Mouse (Mus musculus) forebrain, postnatal 0 days (tissue): ENCODE results near the gene Rasl2-9. TPM values are rescaled to one million over a fixed set of nuclear protein-coding genes. Genes with fewer than 3 reads are reported as not detected.
"Not testable (repeated sequence)": the region's sequence is repeated elsewhere in the genome, so short reads cannot be mapped to it uniquely, and the experiment has no call there.

Experiments
- ATAC-seq: fragments of 200-750 bp; cut with Nextera tagmentation; 2 replicates; pipeline ENCODE4 v1.8.0; 2017; ENCODE audit warnings: mild to moderate bottlenecking, moderate library complexity
- DNase-seq: peaks from one replicate; pipeline ENCODE4 v3.0.0-alpha.2; 2015
- H3K27ac ChIP-seq: fragments of 300-500 bp; sonication (generic); 2 replicates; pipeline ENCODE4 v1.5.1; 2014; ENCODE audit warnings: low read depth, mild to moderate bottlenecking, antibody characterized with exemption, low read length, moderate library complexity, mixed read lengths
- H3K27me3 ChIP-seq: fragments of 300-500 bp; sonication (generic); 2 replicates; pipeline ENCODE4 v1.6.1; 2014; ENCODE audit warnings: mild to moderate bottlenecking, low read length, mixed read lengths; ENCODE audit not compliant: insufficient read depth
- H3K36me3 ChIP-seq: fragments of 300-500 bp; sonication (generic); 2 replicates; pipeline ENCODE4 v1.6.1; 2014; ENCODE audit warnings: mild to moderate bottlenecking, moderate library complexity; ENCODE audit not compliant: insufficient read depth
- H3K4me1 ChIP-seq: fragments of 300-500 bp; sonication (generic); 2 replicates; pipeline ENCODE4 v1.6.1; 2014; ENCODE audit warnings: antibody characterized with exemption; ENCODE audit not compliant: insufficient read depth
- H3K4me2 ChIP-seq: fragments of 300-500 bp; sonication (generic); 2 replicates; pipeline ENCODE4 v1.6.1; 2014; ENCODE audit warnings: low read depth, mild to moderate bottlenecking, moderate library complexity
- H3K4me3 ChIP-seq: fragments of 300-500 bp; sonication (generic); 2 replicates; pipeline ENCODE4 v1.5.1; 2014; ENCODE audit warnings: low read depth, low read length, mixed read lengths
- H3K9ac ChIP-seq: fragments of 300-500 bp; sonication (generic); 2 replicates; pipeline ENCODE4 v1.6.1; 2014; ENCODE audit warnings: mild to moderate bottlenecking
- H3K9me3 ChIP-seq: fragments of 300-500 bp; sonication (generic); 2 replicates; pipeline ENCODE4 v1.6.1; 2016; ENCODE audit warnings: low read length
- CTCF ChIP-seq: sonication (generic); IDR thresholded peaks from 2 replicates; pipeline ENCODE4 v1.5.1; 2016; ENCODE audit warnings: antibody characterized with exemption, control low read depth, low read depth
- WGBS: fragments of 180-500 bp; shearing (Covaris S2); extraction: QIAGEN DNeasy Blood & Tissue Kit; methylation state at CpG from one replicate; pipeline ENCODE4 v1.1.7; 2014; 5-methylcytosine and 5-hydroxymethylcytosine counted together
- microRNA-seq, 2 experiments: library from miRNA; unstranded; fragments of <30 nt; microRNA quantifications; one replicate each; pipeline ENCODE4; 2016
- polyA plus RNA-seq: library from polyadenylated mRNA; unstranded; fragments of >200 nt; fragmentation: Nextera tagmentation; extraction: Ambion mirVana; gene quantifications from 2 replicates; pipeline ENCODE4 v1.2.1, GENCODE M21; 2015
- total RNA-seq: library from RNA; depleted of rRNA; stranded (reverse); fragments of >200 nt; gene quantifications from 2 replicates; pipeline ENCODE4 v1.2.3, GENCODE M21; 2014; rRNA removed

Rasl2-9 gene
- total and polyA plus RNA-seq, 2 experiments from 2014 or later: 0.24 to 0.65 TPM

DNA sequence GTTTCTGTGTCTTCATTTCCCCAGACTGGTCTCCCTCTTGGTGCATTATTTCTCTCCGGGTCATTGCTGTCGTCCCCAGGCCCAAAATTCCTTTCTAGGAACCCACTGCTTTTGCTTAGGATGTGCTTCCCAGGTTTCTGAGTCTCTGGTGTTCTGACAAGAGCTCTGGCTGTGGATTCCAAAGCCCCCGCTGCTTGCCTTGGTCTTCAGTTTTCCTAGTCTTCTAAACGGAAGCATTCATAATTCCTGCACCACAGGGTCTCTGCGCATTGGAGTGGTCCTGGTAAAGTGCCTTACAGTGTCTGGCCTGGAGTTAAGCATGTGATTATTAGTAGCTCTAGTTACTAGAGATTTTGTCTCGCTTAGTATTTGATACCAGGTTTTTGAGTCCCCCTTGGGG, 44.9 kb downstream of the Rasl2-9 start:
- H3K9me3 ChIP-seq: no peaks in the 10 kb centered on the region
- TF ChIP-seq CTCF: no peak
- ATAC-seq: no peak
- peak overlapping the region; percentile 84 for H3K27ac ChIP-seq
- peak overlapping the region; percentile 92 for H3K9ac ChIP-seq
- WGBS: 18% methylated on average over 6 of the region's 6 CpGs
- peak; percentile 14 for DNase-seq
- peak overlapping the region; percentile 84 for H3K4me3 ChIP-seq
- 0 out of 2 replicates have a peak, but pooled peaks cover 8% of the 10 kb centered on the region for H3K4me1 ChIP-seq
- no peaks in the 10 kb centered on the region for H3K27me3 ChIP-seq
- H3K4me2 ChIP-seq: peak overlapping the region; percentile 80
- peaks cover 29% of the 10 kb centered on the region for H3K36me3 ChIP-seq

DNA sequence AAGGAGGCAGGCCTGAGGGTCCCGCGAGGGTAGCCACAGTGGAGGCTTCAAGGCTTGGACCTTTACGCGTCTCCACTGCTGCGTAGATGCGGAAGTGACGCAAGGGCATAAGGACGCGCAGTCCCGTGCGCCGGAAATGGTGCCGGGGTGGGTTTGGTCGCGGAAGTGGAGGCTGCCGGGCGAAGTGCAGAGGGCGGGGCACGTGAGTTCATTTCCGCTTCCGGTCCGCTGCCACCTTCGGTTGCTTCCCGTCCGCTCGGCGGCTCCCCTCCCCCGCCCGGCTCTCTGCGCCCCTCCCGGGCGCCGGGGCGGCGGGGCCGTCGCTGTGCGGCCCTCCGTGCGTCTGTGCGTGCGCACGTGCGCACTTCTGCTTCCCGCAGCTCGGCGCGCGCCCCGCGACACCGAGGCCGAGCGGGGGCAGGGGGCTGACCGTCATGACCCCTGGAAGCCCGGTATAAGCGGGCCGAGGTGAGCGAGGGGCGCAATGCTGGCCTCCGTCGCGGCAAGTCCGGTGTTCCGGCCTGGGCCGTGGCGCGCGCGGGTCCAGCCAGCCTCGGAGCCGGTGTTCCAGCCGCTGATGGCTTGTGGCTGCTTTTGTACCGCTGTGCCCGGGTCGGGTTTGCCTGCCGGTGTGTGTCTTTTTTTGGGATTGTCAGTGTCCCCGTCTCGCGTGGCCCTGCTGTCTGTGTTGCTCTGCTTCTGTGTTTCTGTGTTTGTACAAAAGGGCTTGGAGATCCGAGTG, 45.6 kb downstream of the Rasl2-9 start, which contains the start of gene Epn1:
Gene Epn1 (plus strand): TSS at position 226 of the 742 bp plus-strand sequence.
- no peak for TF ChIP-seq CTCF
- ATAC-seq (peak; percentile 99), DNase-seq (peak; percentile 98)
- Histone ChIP-seq H3K9ac (peak within 1 kb of the TSS; percentile 92), H3K4me1 (0 out of 2 replicates have a peak, but pooled peaks cover 8% of the 10 kb centered on the region), H3K4me2 (peak within 1 kb of the TSS; percentile 80), H3K27me3 (no peaks in the 10 kb centered on the region), H3K9me3 (no peaks in the 10 kb centered on the region), H3K4me3 (peak within 1 kb of the TSS; percentile 84), H3K27ac (peak within 1 kb of the TSS; percentile 84), H3K36me3 (peaks cover 30% of the 10 kb centered on the region)
- under 1% methylated on average over 61 of the region's 81 CpGs for WGBS

DNA sequence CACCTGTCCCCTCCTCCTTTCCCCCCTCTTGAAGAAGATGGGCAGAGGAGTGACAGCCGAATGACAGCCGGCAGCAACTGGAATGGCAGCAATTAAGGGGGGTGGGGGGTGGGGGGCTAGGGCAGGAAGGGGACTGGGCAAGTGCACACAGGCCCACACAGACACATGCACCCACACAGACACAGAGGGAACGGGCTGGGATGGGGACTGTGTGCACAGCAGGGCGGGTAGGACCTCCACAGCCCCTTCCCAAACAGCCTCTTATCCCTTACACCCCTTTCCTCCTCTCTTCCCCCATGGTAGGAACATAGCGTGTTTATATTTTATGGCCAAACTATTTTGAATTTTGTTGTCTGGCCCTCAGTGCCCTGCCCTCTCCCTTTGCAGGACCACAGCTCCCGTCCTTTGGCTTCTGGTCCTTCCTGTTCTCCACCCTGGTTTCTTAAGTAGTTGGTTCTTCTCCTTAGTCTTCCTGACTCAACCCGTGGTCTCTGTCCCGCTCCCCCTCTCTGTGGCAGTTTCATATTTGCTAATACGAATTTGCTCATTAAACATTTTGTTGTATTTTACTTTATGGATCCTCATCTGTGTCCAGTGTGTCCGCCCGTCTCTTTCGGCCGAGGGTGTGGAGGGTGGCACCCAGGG, 46.3 kb downstream of the Rasl2-9 start:
- H3K4me2 ChIP-seq: peak overlapping the region; percentile 80
- H3K9me3 ChIP-seq, H3K27me3 ChIP-seq, DNase-seq, H3K4me1 ChIP-seq, ATAC-seq: not testable (repeated sequence)
- peaks cover 36% of the 10 kb centered on the region for H3K36me3 ChIP-seq
- 53% methylated on average over 9 of the region's 13 CpGs for WGBS
- peak overlapping the region; percentile 76; the same call in 1 of the 2 replicates for H3K27ac ChIP-seq
- peak overlapping the region; percentile 84 for H3K4me3 ChIP-seq
- peak overlapping the region; percentile 92; the same call in 1 of the 2 replicates for H3K9ac ChIP-seq

DNA sequence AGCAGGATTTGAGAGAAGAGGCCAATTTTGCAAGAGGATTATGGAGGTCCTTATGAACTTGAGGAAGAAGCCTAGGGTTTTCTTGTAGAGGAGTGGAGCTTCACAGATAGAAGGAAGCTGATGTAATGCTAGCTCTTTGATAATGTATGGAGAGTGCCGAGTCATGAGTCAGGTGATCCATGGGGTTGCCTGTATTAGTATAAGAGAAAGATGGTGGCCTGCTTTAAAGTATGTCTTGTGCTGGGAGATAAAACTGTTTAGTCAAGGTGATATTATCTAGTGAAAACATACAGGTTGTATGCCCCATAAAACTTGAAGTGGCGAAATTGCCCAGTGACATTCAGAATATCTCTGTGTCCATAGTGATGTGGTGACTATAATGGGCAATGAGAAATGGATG, 48.8 kb downstream of the Rasl2-9 start:
- Histone ChIP-seq H3K9me3 (no peaks in the 10 kb centered on the region), H3K4me2 (no peak overlapping the region), H3K27ac (no peak overlapping the region), H3K9ac (no peak overlapping the region), H3K4me1 (0 out of 2 replicates have a peak, but pooled peaks cover 8% of the 10 kb centered on the region), H3K36me3 (peaks cover 51% of the 10 kb centered on the region), H3K4me3 (no peak overlapping the region), H3K27me3 (no peaks in the 10 kb centered on the region)
- 90% methylated on average over 2 of the region's 2 CpGs for WGBS
- ATAC-seq (no peak), DNase-seq (no peak)
- no peak for TF ChIP-seq CTCF

DNA sequence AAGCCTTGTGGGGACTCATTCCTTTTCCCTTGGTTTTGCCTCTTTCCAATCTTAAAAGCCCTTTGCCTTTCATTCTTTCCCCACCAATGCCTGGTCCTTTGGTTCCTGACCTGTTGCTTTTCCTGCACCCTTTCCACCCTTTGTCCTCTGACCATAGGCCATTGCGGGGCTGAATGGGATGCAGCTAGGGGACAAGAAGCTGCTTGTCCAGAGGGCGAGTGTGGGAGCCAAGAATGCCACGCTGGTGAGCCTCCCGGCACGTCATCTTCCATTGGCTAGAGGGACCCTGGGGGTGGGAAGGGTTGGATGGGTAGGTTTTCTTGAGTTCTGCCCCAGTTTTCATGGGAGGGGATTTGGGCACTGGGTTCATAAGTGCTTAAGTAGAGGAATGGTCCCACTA, 50.8 kb downstream of the Rasl2-9 start:
- H3K4me2 ChIP-seq: no peak overlapping the region
- no peak for TF ChIP-seq CTCF
- no peaks in the 10 kb centered on the region for H3K4me1 ChIP-seq
- ATAC-seq: no peak
- no peak overlapping the region for H3K27ac ChIP-seq
- peaks cover 69% of the 10 kb centered on the region for H3K36me3 ChIP-seq
- H3K27me3 ChIP-seq: no peaks in the 10 kb centered on the region
- H3K9me3 ChIP-seq: no peaks in the 10 kb centered on the region
- H3K9ac ChIP-seq: no peak overlapping the region
- DNase-seq: no peak
- no peak overlapping the region for H3K4me3 ChIP-seq
- 92% methylated on average over 5 of the region's 5 CpGs for WGBS

Small RNA genes within 50 kb of the gene (microRNA-seq; reads per million reads assigned to microRNA genes)
- 0 reads per million in 2 experiments for gene Gm26217

Other genes with a start within 250 kb of the Rasl2-9 start
- 4.8 and 4.9 TPM in 2 replicates for gene Isoc2a, start 248.8 kb downstream of the Rasl2-9 start, total RNA-seq
- gene Isoc2a, start 248.8 kb downstream of the Rasl2-9 start, polyA plus RNA-seq: 0.26 and 0.39 TPM in 2 replicates
- 0.48 and 0.85 TPM in 2 replicates for gene Gm36210, start 219.4 kb downstream of the Rasl2-9 start, total RNA-seq
- gene Gm36210, start 219.4 kb downstream of the Rasl2-9 start, polyA plus RNA-seq: 0.29 and 0.47 TPM in 2 replicates
- gene Zfp628, start 210.7 kb downstream of the Rasl2-9 start, total RNA-seq: 5.4 and 9.2 TPM in 2 replicates
- gene Zfp628, start 210.7 kb downstream of the Rasl2-9 start, polyA plus RNA-seq: 5.8 and 6.0 TPM in 2 replicates
- gene Nat14, start 203.9 kb downstream of the Rasl2-9 start, total RNA-seq: 45.5 and 69.9 TPM in 2 replicates
- 20.5 and 54.3 TPM in 2 replicates for gene Nat14, start 203.9 kb downstream of the Rasl2-9 start, polyA plus RNA-seq
- gene Ssc5d, start 200.2 kb downstream of the Rasl2-9 start, total RNA-seq: 0.54 and 1.7 TPM in 2 replicates
- gene Ssc5d, start 200.2 kb downstream of the Rasl2-9 start, polyA plus RNA-seq: 0.51 and 0.63 TPM in 2 replicates
- not detected in 2 replicates for gene Sbk2, start 161.5 kb downstream of the Rasl2-9 start, total RNA-seq
- not detected in 2 replicates for gene Sbk2, start 161.5 kb downstream of the Rasl2-9 start, polyA plus RNA-seq
- gene Sbk3, start 154.8 kb downstream of the Rasl2-9 start, total RNA-seq: 0.23 and 0.76 TPM in 2 replicates
- gene Sbk3, start 154.8 kb downstream of the Rasl2-9 start, polyA plus RNA-seq: 0.39 and 0.76 TPM in 2 replicates
- 34.6 and 34.7 TPM in 2 replicates for gene Zfp579, start 129.8 kb downstream of the Rasl2-9 start, total RNA-seq
- 36.7 and 42.6 TPM in 2 replicates for gene Zfp579, start 129.8 kb downstream of the Rasl2-9 start, polyA plus RNA-seq
- gene Zfp524, start 111.5 kb downstream of the Rasl2-9 start, total RNA-seq: 4.6 and 6.4 TPM in 2 replicates
- 5.0 and 5.3 TPM in 2 replicates for gene Zfp524, start 111.5 kb downstream of the Rasl2-9 start, polyA plus RNA-seq
- gene Fiz1, start 111.3 kb downstream of the Rasl2-9 start, total RNA-seq: 30.0 and 33.9 TPM in 2 replicates
- gene Fiz1, start 111.3 kb downstream of the Rasl2-9 start, polyA plus RNA-seq: 26.9 and 28.6 TPM in 2 replicates
- not detected in 2 replicates for gene Gm44973, start 110.5 kb downstream of the Rasl2-9 start, total RNA-seq
- 3.1 TPM in 2 replicates for gene Gm44973, start 110.5 kb downstream of the Rasl2-9 start, polyA plus RNA-seq
- 27.3 and 33.3 TPM in 2 replicates for gene Zfp865, start 105.6 kb downstream of the Rasl2-9 start, total RNA-seq
- 5.6 and 5.8 TPM in 2 replicates for gene Zfp865, start 105.6 kb downstream of the Rasl2-9 start, polyA plus RNA-seq
- gene Ccdc106, start 105.4 kb downstream of the Rasl2-9 start, total RNA-seq: 70.7 and 104 TPM in 2 replicates
- 69.7 and 79.8 TPM in 2 replicates for gene Ccdc106, start 105.4 kb downstream of the Rasl2-9 start, polyA plus RNA-seq
- gene 4632433K11Rik, start 91.8 kb downstream of the Rasl2-9 start, total RNA-seq: 0.24 TPM in 1 of 2 replicates, not detected in the other
- gene 4632433K11Rik, start 91.8 kb downstream of the Rasl2-9 start, polyA plus RNA-seq: not detected in 2 replicates
- 5.2 and 5.6 TPM in 2 replicates for gene Zfp784, start 87.5 kb downstream of the Rasl2-9 start, total RNA-seq
- gene Zfp784, start 87.5 kb downstream of the Rasl2-9 start, polyA plus RNA-seq: 4.1 and 5.0 TPM in 2 replicates
- 26.2 and 42.1 TPM in 2 replicates for gene Zfp580, start 74.4 kb downstream of the Rasl2-9 start, total RNA-seq
- 132 and 135 TPM in 2 replicates for gene Zfp580, start 74.4 kb downstream of the Rasl2-9 start, polyA plus RNA-seq
- 179 and 184 TPM in 2 replicates for gene U2af2, start 63.8 kb downstream of the Rasl2-9 start, total RNA-seq
- gene U2af2, start 63.8 kb downstream of the Rasl2-9 start, polyA plus RNA-seq: 92.7 and 101 TPM in 2 replicates
- 341 and 347 TPM in 2 replicates for gene Epn1, start 45.7 kb downstream of the Rasl2-9 start, total RNA-seq
- gene Epn1, start 45.7 kb downstream of the Rasl2-9 start, polyA plus RNA-seq: 126 and 127 TPM in 2 replicates
- gene Rfpl4, start 9.0 kb downstream of the Rasl2-9 start, total RNA-seq: not detected in 2 replicates
- gene Rfpl4, start 9.0 kb downstream of the Rasl2-9 start, polyA plus RNA-seq: not detected in 2 replicates
- 0.08 TPM in 1 of 2 replicates, not detected in the other for gene Vmn1r55, start 23.7 kb upstream of the Rasl2-9 start, total RNA-seq
- gene Vmn1r55, start 23.7 kb upstream of the Rasl2-9 start, polyA plus RNA-seq: not detected in 2 replicates
- gene Vmn1r56, start 70.8 kb upstream of the Rasl2-9 start, total RNA-seq: not detected in 2 replicates
- gene Vmn1r56, start 70.8 kb upstream of the Rasl2-9 start, polyA plus RNA-seq: not detected in 2 replicates
- not detected in 2 replicates for gene Vmn1r57, start 92.5 kb upstream of the Rasl2-9 start, total RNA-seq
- gene Vmn1r57, start 92.5 kb upstream of the Rasl2-9 start, polyA plus RNA-seq: not detected in 2 replicates
- not detected in 2 replicates for gene Gm5065, start 224.6 kb upstream of the Rasl2-9 start, total RNA-seq
- not detected in 2 replicates for gene Gm5065, start 224.6 kb upstream of the Rasl2-9 start, polyA plus RNA-seq
- gene Nlrp2, start 225.1 kb upstream of the Rasl2-9 start, total RNA-seq: not detected in 2 replicates
- not detected in 2 replicates for gene Nlrp2, start 225.1 kb upstream of the Rasl2-9 start, polyA plus RNA-seq